Mouse (Mus musculus): ENCODE results near the gene Rsg1.

The Rsg1 gene

DNA sequence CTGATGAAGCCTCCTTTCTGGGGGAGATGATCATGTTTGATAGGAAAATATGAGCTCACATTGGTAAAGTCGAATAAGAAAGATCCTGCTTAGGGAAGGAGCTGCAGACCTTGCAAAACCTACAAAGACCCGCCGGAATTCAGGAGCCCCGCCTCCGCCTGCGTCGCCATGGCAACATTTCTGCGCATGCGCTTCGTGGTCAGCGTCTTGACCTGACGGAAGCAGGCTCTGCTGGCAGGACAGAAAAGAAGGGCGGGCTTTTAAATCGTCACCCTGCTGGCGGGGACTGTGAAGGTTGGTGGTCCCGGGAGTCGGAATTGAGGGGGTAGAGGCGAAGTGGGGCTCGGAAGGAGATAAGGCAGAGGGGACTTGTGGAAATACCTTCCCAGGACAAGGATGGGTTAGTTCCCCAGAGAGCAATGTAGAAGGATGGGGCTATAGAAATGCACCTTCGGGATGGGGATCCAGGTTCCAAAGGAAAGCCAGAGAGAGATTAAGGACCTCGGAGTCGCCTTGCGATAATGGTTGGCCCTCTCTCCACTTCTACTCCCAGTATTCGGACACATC, at the start of gene Rsg1:
Gene Rsg1, plus strand, starts transcription at position 187 of the 567 bp plus-strand sequence.
- peak; percentile 96 for DNase-seq

DNA sequence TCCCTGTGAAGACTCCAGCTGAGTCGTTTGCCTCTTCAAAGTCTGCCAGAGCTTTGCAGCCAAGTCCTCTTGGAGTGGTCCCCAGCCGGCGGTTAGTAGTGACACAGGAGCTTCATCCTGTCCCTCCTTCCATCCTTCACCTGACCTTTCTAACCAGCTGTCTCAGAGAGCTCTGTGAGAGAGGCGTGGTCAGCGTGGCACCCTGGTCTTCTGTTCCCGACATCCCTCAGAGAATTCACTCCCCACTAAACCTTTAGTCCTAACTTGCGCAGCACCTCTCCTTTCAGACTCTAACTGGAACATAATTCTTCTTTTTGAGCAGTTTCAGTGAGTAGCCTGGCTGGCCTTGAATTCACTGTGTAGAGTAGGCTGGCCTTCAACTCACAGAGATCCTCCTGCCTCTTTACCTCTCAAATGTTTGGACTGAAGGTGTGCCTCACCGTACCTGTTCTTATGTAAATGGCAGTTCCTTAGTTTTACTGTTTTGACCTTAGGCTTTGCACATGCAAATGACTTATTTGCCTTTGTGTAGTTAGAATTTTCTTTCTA, 47.9 kb upstream of the Rsg1 start:
- no peak for DNase-seq

- DNase-seq, result no peak
Measured at GRCm38 (mm10) chr4:141167156-141167555, 46.6 kb upstream of the Rsg1 start.

DNA sequence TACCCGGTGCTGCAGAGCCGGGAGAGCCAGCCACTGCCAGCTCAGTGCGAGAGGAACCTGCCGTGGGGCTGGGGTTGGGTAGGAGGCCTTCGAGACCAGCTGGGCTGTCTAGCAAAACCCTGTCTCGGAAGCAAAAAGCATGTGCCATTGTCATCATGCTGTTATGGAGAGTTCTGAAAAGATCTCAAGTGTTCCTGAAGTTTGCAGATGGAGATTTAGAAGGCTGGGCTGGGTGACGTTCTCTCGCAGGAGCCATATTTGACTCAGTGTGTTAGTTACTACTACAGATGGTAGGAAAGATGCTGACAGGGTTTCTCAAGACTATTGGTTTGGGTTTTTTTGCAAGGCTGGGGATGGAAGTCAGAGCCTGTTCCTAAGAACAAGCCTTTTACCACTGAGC, 41.6 kb upstream of the Rsg1 start:
- DNase-seq, result no peak

DNA sequence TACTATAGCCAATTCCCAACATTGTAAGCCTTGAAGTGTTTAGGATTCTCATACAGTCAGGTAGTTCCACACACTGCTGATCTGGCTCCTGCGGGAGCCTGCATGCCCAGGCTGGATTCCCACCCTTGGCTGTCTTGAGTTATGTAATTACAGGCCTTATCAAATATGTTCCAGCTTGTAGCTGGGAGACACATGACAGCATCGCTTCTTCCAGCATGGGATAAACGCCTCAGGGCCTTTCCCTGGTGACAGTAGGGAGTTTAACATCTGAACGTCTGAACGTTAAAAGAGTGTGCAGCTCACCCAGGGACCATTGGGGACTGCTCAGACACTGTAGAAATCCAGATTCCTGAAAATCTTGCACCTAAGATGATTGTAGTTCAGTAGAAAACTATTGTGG, 38.0 kb upstream of the Rsg1 start:
- no peak for DNase-seq

DNA sequence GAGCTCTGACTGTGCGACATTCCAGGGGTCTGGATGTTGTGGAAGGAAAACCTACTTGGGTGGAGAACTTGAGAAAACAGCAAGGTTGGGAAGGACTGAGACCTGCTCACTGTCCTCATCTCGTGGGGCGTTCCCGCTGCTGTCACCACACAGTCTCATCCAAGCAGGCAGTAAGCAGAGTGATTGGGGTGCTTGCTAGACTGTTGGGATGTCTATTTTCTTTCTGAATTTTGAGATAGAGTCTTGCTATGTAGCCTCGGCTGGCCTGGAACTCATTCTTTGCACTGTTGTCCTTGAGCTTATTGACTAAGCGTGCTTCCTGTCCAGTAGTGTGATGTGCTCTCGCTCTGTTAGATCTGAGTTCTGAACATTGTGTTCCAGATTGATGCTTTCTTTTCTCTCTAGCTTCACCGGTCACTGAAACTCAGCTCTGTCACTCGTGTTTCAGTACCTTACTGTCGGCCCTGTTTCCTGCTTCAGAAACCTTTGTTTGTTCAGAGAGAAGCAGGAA, 37.4 kb upstream of the Rsg1 start:
- no peak for DNase-seq

DNA sequence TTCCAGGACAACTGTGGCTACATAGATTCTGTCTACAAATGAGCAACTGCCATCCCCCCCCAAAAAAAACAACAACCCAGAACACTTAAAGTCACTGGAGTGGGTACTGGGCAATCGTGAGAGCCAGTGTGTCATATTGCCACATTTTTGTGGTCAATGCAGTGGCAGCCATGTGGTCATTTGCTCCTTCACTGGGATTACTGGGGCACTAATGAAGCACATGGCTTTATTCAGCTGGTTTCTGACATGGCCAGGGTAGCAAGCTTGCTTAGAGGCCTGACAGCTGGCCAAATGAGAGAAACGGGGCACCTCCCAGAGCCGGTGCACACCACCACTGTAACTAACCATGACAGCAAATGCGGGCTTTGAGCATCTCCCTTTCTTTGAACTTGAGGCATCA, 35.3 kb upstream of the Rsg1 start:
- no peak for DNase-seq

- no peak for DNase-seq
Measured at GRCm38 (mm10) chr4:141180831-141181230, 32.9 kb upstream of the Rsg1 start.

DNA sequence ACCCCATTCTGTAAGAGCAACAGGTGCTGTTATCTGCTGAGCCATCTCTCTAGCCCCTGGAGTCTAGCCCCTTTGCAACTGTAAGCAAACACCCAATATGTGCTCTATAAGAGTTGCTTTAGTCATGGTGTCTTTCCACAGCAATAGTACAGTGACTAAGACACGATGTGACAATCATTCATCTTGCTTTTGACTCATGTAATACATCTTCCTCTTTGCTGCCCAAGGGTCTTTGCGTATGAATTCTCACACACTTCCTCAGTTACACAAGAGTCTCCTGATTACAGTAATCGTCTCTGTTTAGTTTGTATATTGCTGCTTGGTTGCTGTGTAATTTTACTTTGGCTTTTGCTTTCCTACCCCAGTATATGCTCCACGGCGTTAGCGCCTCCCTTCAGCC, 31.8 kb upstream of the Rsg1 start:
- DNase-seq, result no peak

DNA sequence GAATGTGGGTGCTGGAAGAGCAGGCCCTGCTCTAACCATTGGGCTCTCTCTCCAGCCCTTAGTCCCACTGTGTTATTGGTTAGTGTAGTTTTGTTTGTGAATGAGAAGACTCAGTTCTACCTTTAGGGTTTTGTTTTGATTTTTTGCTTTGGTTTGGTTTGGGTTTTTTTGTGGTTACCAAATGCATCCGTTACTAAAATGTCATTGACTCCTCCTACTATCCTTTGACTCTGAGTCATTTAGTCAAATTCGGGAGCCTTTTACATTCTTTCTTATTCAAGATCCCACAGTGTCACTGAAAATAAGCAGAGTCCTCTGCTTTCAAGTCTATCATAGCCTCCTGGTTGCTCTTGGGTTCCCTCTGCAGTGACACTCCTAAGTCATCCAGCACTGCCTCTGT, 29.8 kb upstream of the Rsg1 start:
- no peak for DNase-seq

DNA sequence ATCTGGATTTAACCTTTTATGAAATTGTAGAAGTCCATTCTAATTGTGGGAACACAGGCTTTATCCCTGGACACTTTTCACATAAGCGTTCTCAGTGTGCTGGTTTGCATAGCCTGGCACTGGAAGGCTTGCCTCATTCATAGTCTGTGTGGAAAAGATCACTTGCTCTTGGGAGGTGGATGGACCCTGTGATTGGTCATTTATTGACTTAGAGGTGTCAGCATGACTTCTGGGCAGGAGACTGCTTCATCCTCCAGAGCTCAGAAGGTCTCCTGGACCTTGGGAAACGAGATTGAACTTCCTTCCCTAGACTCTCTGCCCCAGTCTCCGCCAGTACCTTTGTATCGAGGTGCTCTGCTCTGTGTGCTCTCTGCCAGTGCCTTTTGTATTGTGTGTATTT, 29.3 kb upstream of the Rsg1 start:
- DNase-seq, result no peak

DNA sequence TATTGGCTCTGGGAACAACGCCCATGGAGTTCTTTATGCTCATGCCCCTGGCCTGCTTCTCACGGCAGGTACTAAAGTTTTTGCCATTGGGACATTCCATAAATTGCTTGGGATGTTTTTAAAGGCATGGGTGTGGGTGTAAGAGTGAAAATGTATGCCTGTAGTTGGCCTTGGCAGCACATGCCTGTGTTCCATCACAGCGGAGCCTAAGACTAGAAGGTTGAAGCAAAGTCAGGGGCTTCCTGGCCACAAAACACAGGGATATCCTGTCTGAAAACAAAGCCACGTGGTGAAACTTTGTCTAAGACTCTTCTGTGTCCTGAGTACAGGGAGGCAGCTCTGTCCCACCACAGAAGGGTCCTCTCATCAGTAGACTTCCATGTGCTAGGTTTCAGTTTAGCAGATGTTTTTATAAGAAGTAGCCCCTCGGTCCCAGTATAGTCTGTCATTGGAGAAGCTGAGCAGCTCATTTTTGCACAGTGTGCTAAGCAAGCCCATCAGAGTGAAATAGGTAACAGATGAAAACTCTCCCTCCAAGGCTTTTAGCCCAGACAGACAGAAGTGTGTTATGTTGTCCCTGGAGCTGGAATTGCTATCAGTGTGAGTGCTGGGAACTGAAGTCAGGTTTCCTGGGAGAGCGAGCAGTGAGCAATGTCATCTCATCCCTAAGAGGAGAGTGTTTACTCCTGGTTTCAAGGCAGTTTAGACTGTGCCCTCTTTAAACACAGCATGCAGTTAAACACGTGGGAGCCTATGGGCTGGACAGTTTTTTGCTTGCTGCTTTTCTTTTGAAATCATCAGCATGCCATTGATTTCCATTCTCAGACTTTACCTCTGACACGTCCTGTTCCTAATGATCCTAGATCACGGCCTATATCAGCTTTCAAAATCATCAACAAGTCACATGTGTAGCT, 26.6 kb upstream of the Rsg1 start:
- DNase-seq, result no peak

DNA sequence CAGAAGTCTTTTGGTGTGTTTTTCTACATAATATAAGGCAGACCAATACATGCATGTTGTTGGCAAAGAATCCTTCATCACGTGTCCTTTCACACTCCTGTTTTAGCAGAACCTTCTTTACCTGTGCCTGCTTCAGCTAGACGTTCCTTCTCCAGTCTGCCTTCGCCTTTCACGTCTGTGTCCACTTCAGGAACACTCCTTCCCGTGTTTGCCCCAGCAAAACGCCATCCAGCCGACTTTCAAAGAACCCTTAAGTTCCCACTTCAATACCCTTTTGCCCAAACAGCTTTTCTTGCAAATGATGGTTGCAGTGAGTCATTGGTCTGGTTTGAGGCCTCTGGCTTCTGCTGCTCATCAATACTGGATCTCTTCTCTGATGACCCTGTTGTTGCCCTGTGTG, 22.5 kb upstream of the Rsg1 start:
- no peak for DNase-seq

- no peak for DNase-seq
Measured at GRCm38 (mm10) chr4:141194553-141194952, 19.2 kb upstream of the Rsg1 start.

DNA sequence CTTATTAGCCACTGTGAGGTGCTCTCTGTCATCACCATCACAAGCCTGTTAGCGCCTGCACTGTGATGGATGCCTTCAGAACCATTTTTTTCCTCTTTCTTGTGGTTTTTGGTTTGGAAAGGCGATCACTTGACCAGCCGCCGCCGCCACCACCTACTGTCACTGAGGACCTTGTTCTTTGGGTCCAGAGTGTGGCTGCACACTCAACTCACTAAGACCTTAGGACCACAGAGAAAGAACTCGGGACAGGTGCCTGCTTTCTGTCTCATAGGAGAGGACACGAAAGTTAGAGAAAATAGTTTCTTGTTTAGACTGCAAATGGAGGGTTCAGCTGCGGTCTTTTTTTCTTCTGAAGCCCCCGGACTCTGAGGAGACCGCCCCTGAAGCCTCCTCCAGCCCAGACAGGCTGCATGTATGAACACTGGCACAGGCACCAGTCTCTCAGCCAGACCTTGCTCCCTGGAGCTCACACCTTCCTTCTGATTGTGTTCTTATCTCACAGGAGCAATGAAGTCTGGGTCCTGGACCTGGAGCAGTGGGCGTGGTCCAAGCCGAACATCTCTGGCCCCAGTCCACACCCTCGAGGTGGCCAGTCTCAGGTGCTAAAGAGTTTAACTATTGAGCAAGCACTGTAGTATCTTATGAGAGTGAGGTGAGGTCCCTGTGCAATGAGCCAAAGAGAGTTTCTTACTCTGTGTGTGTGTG, 16.6 kb upstream of the Rsg1 start:
- no peak for DNase-seq

DNA sequence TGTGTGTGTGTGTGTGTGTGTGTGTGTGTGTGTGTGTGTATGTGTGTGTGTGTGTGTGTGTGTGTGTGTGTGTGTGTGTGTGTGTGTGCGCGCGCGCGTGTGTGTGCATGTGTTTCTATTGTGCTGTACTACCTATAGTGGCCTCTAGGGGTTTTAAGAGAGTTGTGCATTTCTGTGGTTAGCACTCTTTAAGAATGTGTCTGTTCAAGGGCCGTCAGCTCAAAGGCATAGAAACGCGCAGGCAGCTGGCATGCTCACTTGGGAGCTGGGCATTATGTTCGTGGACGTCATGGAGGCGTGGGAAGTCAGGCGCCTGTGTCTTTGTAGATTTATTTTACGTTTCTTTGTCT, 16.1 kb upstream of the Rsg1 start:
- DNase-seq, result no peak

- peak; percentile 18 for DNase-seq
Measured at GRCm38 (mm10) chr4:141200906-141201305, 12.8 kb upstream of the Rsg1 start.

GRCm38 (mm10) chr4:141202192-141202591, 11.6 kb upstream of the Rsg1 start:
- no peak for DNase-seq

DNA sequence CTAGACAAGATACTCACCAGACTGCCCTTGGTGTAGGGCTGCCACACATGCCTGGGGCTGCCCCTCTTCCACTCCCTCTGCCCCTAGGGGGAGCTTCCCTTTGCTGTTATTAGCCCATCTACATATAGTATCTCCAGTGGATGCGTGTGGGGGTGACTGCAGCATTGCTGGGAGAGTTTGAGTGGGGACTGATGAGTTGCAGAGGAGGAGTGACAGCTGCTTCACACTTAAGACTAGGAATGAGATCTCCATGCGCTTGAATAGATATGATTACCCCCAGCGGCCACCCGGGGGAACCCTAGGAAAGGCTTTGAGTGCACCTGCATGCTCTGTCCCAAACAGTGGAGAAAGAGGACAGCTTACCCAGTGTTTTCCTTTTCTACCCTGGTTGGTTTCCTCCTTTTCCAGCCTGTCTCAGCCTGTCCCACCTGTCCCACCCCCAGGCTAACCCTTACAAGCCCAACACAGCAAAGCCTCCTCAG, 9.1 kb upstream of the Rsg1 start:
- DNase-seq, result peak; percentile 43

DNA sequence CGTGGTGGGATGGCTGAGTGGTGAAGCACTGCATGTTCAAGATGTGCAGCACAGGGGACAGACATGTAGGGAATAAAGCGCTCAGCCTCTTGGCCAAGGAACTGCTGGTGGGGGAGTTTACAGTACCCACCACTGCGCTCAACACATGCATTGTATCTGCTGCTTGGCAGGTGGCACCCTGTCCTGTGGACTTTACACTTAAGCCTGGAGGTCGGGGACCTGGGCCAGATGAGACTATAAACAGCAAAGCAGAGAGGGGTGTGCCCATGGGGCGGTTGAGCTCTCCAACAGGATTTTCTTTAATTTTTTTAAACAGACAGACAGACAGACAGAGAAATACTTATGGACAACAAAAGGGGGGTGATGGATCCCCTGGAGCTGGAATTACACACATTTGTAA, 6.7 kb upstream of the Rsg1 start:
- no peak for DNase-seq

- no peak for DNase-seq
Measured at GRCm38 (mm10) chr4:141210524-141211219, 3.1 kb upstream of the Rsg1 start.

DNA sequence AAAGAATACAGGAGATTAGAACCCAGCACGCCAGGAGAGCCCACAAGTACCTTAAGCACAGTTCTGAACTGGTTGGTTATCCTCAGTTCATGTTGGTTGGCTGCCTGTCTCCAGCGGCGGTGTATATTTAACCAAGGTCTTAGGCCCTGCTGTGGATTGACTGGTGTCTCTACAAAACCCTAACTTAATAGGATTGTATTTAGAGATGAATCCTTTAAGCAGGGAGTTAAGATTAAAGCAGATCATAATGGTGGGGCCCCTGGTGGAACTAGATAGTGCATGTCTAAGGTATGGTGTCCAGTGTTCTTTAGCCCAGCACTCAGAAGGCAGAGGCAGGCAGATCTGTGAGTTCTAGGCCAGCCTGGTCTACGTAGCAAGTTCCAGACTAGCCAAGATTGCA, 2.1 kb upstream of the Rsg1 start:
- no peak for DNase-seq

- DNase-seq, result no peak
Measured at GRCm38 (mm10) chr4:141212892-141213291, 864 bp upstream of the Rsg1 start.

All from lung, postnatal 14 days (tissue).